Mouse (Mus musculus): ENCODE data around the gene Trak1. TPM values are rescaled to one million over a fixed set of nuclear protein-coding genes. Genes with fewer than 3 reads are reported as not detected.

Gene Trak1
- polyA plus RNA-seq, 1 experiment from 2014 or later = 60.0 TPM

GRCm38 (mm10) chr9:121398761-121399160 lies 101.5 kb downstream of the Trak1 start:
- no peak for ATAC-seq (ENCODE audit: low read depth)
- no peak overlapping the region for H3K4me2 ChIP-seq (ENCODE audit: low read depth, low read length)
- WGBS = 41% methylated on average over 7 of the region's 7 CpGs

GRCm38 (mm10) chr9:121400608-121401007 lies 103.3 kb downstream of the Trak1 start:
- H3K27ac ChIP-seq (ENCODE audit: low read depth, low read length) = no peak overlapping the region
- no peak for ATAC-seq (ENCODE audit: low read depth)
- H3K4me3 ChIP-seq (ENCODE audit: low read depth, low read length) = no peak overlapping the region
- no peaks in the 10 kb centered on the region for H3K27me3 ChIP-seq (ENCODE audit: control insufficient read depth, insufficient read depth, low read length)
- H3K9ac ChIP-seq (replicated peaks; ENCODE audit: low read depth, low read length) = no peak overlapping the region
- H3K4me2 ChIP-seq (ENCODE audit: low read depth, low read length) = no peak overlapping the region
- peaks cover 18% of the 10 kb centered on the region for H3K4me1 ChIP-seq (ENCODE audit: control insufficient read depth, insufficient read depth, low read length)
- no peaks in the 10 kb centered on the region for H3K36me3 ChIP-seq (ENCODE audit: control insufficient read depth, insufficient read depth, low read length)
- WGBS = 85% methylated on average over 8 of the region's 8 CpGs
- H3K9me3 ChIP-seq (ENCODE audit: control insufficient read depth, low read length) = no peaks in the 10 kb centered on the region

More at GRCm38 (mm10) chr9:121398761-121399160, 101.5 kb downstream of the Trak1 start:
- no peak overlapping the region; the same call in 1 of the 2 replicates for H3K9ac ChIP-seq (replicated peaks; ENCODE audit: low read depth, low read length)
- peaks cover 12% of the 10 kb centered on the region for H3K4me1 ChIP-seq (ENCODE audit: control insufficient read depth, insufficient read depth, low read length)
- H3K9me3 ChIP-seq (ENCODE audit: control insufficient read depth, low read length) = no peaks in the 10 kb centered on the region
- H3K27ac ChIP-seq (ENCODE audit: low read depth, low read length) = peak overlapping the region; percentile 34
- H3K36me3 ChIP-seq (ENCODE audit: control insufficient read depth, insufficient read depth, low read length) = no peaks in the 10 kb centered on the region
- no peaks in the 10 kb centered on the region for H3K27me3 ChIP-seq (ENCODE audit: control insufficient read depth, insufficient read depth, low read length)
- H3K4me3 ChIP-seq (ENCODE audit: low read depth, low read length) = no peak overlapping the region

GRCm38 (mm10) chr9:121403157-121403671 lies 105.9 kb downstream of the Trak1 start:
- Histone ChIP-seq H3K36me3 (ENCODE audit: control insufficient read depth, insufficient read depth, low read length) (no peaks in the 10 kb centered on the region), H3K27me3 (ENCODE audit: control insufficient read depth, insufficient read depth, low read length) (no peaks in the 10 kb centered on the region), H3K27ac (ENCODE audit: low read depth, low read length) (peak overlapping the region; percentile 91), H3K4me1 (ENCODE audit: control insufficient read depth, insufficient read depth, low read length) (peaks cover 15% of the 10 kb centered on the region), H3K4me3 (ENCODE audit: low read depth, low read length) (peak overlapping the region; percentile 42), H3K4me2 (ENCODE audit: low read depth, low read length) (peak overlapping the region; percentile 61), H3K9me3 (ENCODE audit: control insufficient read depth, low read length) (no peaks in the 10 kb centered on the region), H3K9ac (replicated peaks; ENCODE audit: low read depth, low read length) (peak overlapping the region; percentile 65)
- ATAC-seq (ENCODE audit: low read depth) = peak; percentile 94
- 27% methylated on average over 16 of the region's 16 CpGs for WGBS

GRCm38 (mm10) chr9:121403699-121404098 lies 106.4 kb downstream of the Trak1 start:
- peaks cover 11% of the 10 kb centered on the region; the same call in 1 of the 2 replicates for H3K4me1 ChIP-seq (ENCODE audit: control insufficient read depth, insufficient read depth, low read length)
- 44% methylated on average over 11 of the region's 11 CpGs for WGBS
- ATAC-seq (ENCODE audit: low read depth) = peak; percentile 54

GRCm38 (mm10) chr9:121405088-121405681 lies 107.9 kb downstream of the Trak1 start:
- H3K9me3 ChIP-seq (ENCODE audit: control insufficient read depth, low read length) = no peaks in the 10 kb centered on the region
- peaks cover 6% of the 10 kb centered on the region; the same call in 1 of the 2 replicates for H3K4me1 ChIP-seq (ENCODE audit: control insufficient read depth, insufficient read depth, low read length)
- no peaks in the 10 kb centered on the region for H3K27me3 ChIP-seq (ENCODE audit: control insufficient read depth, insufficient read depth, low read length)
- no peak overlapping the region for H3K9ac ChIP-seq (replicated peaks; ENCODE audit: low read depth, low read length)
- 99% methylated on average over 8 of the region's 8 CpGs for WGBS
- no peaks in the 10 kb centered on the region for H3K36me3 ChIP-seq (ENCODE audit: control insufficient read depth, insufficient read depth, low read length)
- peak overlapping the region; percentile 61; the same call in 1 of the 2 replicates for H3K4me2 ChIP-seq (ENCODE audit: low read depth, low read length)
- H3K4me3 ChIP-seq (ENCODE audit: low read depth, low read length) = no peak overlapping the region
- H3K27ac ChIP-seq (ENCODE audit: low read depth, low read length) = no peak overlapping the region
- ATAC-seq (ENCODE audit: low read depth) = no peak

More at GRCm38 (mm10) chr9:121403699-121404098, 106.4 kb downstream of the Trak1 start:
- H3K27ac ChIP-seq (ENCODE audit: low read depth, low read length) = peak overlapping the region; percentile 91
- peak overlapping the region; percentile 61 for H3K4me2 ChIP-seq (ENCODE audit: low read depth, low read length)
- H3K4me3 ChIP-seq (ENCODE audit: low read depth, low read length) = peak overlapping the region; percentile 42
- H3K9ac ChIP-seq (replicated peaks; ENCODE audit: low read depth, low read length) = peak overlapping the region; percentile 65
- no peaks in the 10 kb centered on the region for H3K36me3 ChIP-seq (ENCODE audit: control insufficient read depth, insufficient read depth, low read length)
- no peaks in the 10 kb centered on the region for H3K27me3 ChIP-seq (ENCODE audit: control insufficient read depth, insufficient read depth, low read length)
- no peaks in the 10 kb centered on the region for H3K9me3 ChIP-seq (ENCODE audit: control insufficient read depth, low read length)

GRCm38 (mm10) chr9:121405792-121406191 lies 108.5 kb downstream of the Trak1 start:
- no peak overlapping the region for H3K9ac ChIP-seq (replicated peaks; ENCODE audit: low read depth, low read length)
- no peaks in the 10 kb centered on the region for H3K27me3 ChIP-seq (ENCODE audit: control insufficient read depth, insufficient read depth, low read length)
- H3K4me3 ChIP-seq (ENCODE audit: low read depth, low read length) = no peak overlapping the region
- ATAC-seq (ENCODE audit: low read depth) = no peak
- H3K27ac ChIP-seq (ENCODE audit: low read depth, low read length) = no peak overlapping the region
- no peaks in the 10 kb centered on the region for H3K9me3 ChIP-seq (ENCODE audit: control insufficient read depth, low read length)
- 97% methylated on average over 4 of the region's 4 CpGs for WGBS
- no peak overlapping the region for H3K4me2 ChIP-seq (ENCODE audit: low read depth, low read length)
- H3K4me1 ChIP-seq (ENCODE audit: control insufficient read depth, insufficient read depth, low read length) = peaks cover 6% of the 10 kb centered on the region; the same call in 1 of the 2 replicates
- H3K36me3 ChIP-seq (ENCODE audit: control insufficient read depth, insufficient read depth, low read length) = no peaks in the 10 kb centered on the region

- no peak for ATAC-seq (ENCODE audit: low read depth)
- H3K27me3 ChIP-seq (ENCODE audit: control insufficient read depth, insufficient read depth, low read length) = no peaks in the 10 kb centered on the region
- H3K9me3 ChIP-seq (ENCODE audit: control insufficient read depth, low read length) = no peaks in the 10 kb centered on the region
- 88% methylated on average over 12 of the region's 12 CpGs for WGBS
- H3K4me1 ChIP-seq (ENCODE audit: control insufficient read depth, insufficient read depth, low read length) = no peaks in the 10 kb centered on the region
- no peak overlapping the region for H3K4me3 ChIP-seq (ENCODE audit: low read depth, low read length)
- H3K9ac ChIP-seq (replicated peaks; ENCODE audit: low read depth, low read length) = no peak overlapping the region
- no peak overlapping the region for H3K4me2 ChIP-seq (ENCODE audit: low read depth, low read length)
- no peaks in the 10 kb centered on the region for H3K36me3 ChIP-seq (ENCODE audit: control insufficient read depth, insufficient read depth, low read length)
- no peak overlapping the region for H3K27ac ChIP-seq (ENCODE audit: low read depth, low read length)
Measured at GRCm38 (mm10) chr9:121414237-121414636, 116.9 kb downstream of the Trak1 start.

GRCm38 (mm10) chr9:121415626-121416241 lies 118.4 kb downstream of the Trak1 start:
- Histone ChIP-seq H3K27ac (ENCODE audit: low read depth, low read length) (no peak overlapping the region), H3K27me3 (ENCODE audit: control insufficient read depth, insufficient read depth, low read length) (no peaks in the 10 kb centered on the region), H3K9ac (replicated peaks; ENCODE audit: low read depth, low read length) (no peak overlapping the region), H3K4me1 (ENCODE audit: control insufficient read depth, insufficient read depth, low read length) (no peaks in the 10 kb centered on the region), H3K4me2 (ENCODE audit: low read depth, low read length) (no peak overlapping the region), H3K9me3 (ENCODE audit: control insufficient read depth, low read length) (no peaks in the 10 kb centered on the region), H3K4me3 (ENCODE audit: low read depth, low read length) (no peak overlapping the region), H3K36me3 (ENCODE audit: control insufficient read depth, insufficient read depth, low read length) (no peaks in the 10 kb centered on the region)
- 86% methylated on average over 19 of the region's 19 CpGs for WGBS
- ATAC-seq (ENCODE audit: low read depth) = no peak

GRCm38 (mm10) chr9:121416460-121416859 lies 119.2 kb downstream of the Trak1 start:
- WGBS = 96% methylated on average over 5 of the region's 5 CpGs
- no peak for ATAC-seq (ENCODE audit: low read depth)
- no peak overlapping the region for H3K9ac ChIP-seq (replicated peaks; ENCODE audit: low read depth, low read length)

More at GRCm38 (mm10) chr9:121416460-121416859, 119.2 kb downstream of the Trak1 start:
- Histone ChIP-seq H3K27me3 (ENCODE audit: control insufficient read depth, insufficient read depth, low read length) (no peaks in the 10 kb centered on the region), H3K4me2 (ENCODE audit: low read depth, low read length) (no peak overlapping the region), H3K4me3 (ENCODE audit: low read depth, low read length) (no peak overlapping the region), H3K27ac (ENCODE audit: low read depth, low read length) (no peak overlapping the region), H3K9me3 (ENCODE audit: control insufficient read depth, low read length) (no peaks in the 10 kb centered on the region), H3K36me3 (ENCODE audit: control insufficient read depth, insufficient read depth, low read length) (no peaks in the 10 kb centered on the region), H3K4me1 (ENCODE audit: control insufficient read depth, insufficient read depth, low read length) (no peaks in the 10 kb centered on the region)
